Mouse (Mus musculus): Measurements from ENCODE around the gene Slc27a1. TPM values are rescaled to one million over a fixed set of nuclear protein-coding genes. Genes with fewer than 3 reads are reported as not detected.
A peak's percentile ranks its signal among the peaks of the same experiment; 100 is the strongest.

Slc27a1 gene
- polyA plus RNA-seq, 1 experiment from 2014 or later, result 38.4 TPM

DNA sequence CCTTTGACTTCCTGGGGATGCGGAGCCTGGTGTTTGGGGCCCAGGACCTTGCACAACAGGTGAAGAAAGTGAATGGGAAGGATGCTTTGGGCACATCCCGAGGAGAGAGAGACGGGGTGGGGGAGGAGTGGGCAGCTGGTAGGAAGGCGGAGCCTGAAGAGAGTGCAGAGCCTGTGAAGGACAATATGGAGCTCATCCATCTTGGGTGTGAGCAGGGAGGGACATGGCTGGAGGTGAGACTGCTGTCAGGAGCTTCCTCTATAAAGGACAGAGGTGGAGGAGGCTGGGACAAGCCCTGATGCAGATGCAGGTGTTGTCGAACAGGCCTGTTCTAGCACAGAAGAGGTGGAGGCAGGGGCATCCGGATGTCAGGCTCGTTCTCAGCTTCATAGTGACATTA, 35.3 kb downstream of the Slc27a1 start:
- Histone ChIP-seq H3K27me3 (peaks cover 65% of the 10 kb centered on the region), H3K9me3 (no peaks in the 10 kb centered on the region), H3K4me2 (replicated peaks) (no peak overlapping the region), H3K4me3 (no peak overlapping the region), H3K4me1 (peaks cover 15% of the 10 kb centered on the region; the same call in 1 of the 2 replicates), H3K9ac (replicated peaks) (0 out of 2 replicates have a peak overlapping the region, but pooled peaks have one; percentile 11), H3K27ac (replicated peaks) (no peak overlapping the region), H3K36me3 (0 out of 2 replicates have a peak, but pooled peaks cover 9% of the 10 kb centered on the region)
- WGBS, result 57% methylated on average over 7 of the region's 7 CpGs
- ATAC-seq (ENCODE audit: low FRiP score, low read depth), result no peak

DNA sequence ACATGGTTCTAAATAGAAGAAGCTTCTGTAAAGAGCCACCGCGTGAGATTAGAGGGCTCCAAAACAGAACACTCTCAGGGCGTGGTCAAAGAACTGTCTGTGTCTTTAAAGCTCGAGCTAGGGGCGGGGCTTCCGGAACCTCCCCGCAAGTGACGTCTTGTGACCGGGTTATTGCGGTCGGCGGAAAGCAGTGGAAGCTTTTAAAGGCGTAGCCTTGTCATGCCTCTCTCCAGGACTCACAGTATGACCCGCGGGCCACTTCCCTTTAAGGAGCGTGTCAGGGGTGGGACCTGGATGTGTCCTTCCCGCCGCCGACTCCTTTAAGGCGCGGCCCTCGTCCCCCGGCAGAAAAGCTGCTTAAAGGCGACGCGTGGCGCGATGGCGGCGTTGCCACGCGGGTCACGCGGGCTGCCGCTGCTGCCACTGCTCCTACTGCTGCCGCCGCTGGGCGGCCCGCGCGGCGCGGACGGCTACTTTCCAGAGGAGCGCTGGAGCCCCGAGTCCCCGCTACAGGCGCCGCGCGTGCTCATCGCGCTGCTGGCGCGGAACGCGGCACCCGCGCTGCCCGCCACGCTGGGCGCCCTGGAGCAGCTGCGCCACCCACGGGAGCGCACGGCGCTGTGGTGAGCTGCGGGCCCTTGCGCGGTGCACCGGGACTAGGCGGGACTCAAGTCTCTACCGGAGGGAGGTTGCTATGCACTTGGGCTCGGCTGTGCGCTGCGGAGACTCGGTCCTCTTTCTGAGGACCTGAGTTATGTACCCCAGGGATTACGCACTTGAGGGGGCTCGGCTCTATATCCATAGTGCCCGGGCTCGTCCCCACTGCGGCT, 42.4 kb downstream of the Slc27a1 start, which contains the start of gene Colgalt1:
Colgalt1 (plus strand) TSS at position 177 of the 830 bp plus-strand sequence.
- Histone ChIP-seq H3K27ac (replicated peaks) (peak within 1 kb of the TSS; percentile 84), H3K9ac (replicated peaks) (peak within 1 kb of the TSS; percentile 93), H3K36me3 (peaks cover 20% of the 10 kb centered on the region), H3K27me3 (no peaks in the 10 kb centered on the region), H3K9me3 (no peaks in the 10 kb centered on the region), H3K4me2 (replicated peaks) (peak within 1 kb of the TSS; percentile 84), H3K4me1 (peaks cover 14% of the 10 kb centered on the region), H3K4me3 (peak within 1 kb of the TSS; percentile 95)
- ATAC-seq (ENCODE audit: low FRiP score, low read depth), result peak; percentile 99
- under 1% methylated on average over 82 of the region's 82 CpGs for WGBS

DNA sequence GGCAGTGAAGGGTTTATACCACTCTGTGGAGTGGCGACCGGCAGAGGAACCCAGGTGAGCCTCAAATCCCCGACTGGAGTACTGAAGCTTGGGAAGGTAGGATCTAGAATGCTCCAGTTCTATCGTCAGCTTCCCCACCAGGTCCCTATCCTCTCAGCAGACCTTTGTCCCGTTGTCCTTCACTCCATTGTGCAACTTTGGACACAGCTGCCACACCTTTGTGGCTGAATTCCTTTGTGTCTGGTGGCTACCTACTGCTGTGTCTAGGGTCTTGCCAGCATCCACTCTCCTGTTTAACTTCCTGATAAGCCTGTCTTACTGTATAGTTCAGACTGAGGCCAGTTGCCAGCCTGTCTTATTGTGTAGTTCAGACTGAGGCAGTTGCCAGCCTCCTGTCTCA, 43.5 kb downstream of the Slc27a1 start:
- H3K4me3 ChIP-seq, result peak overlapping the region; percentile 95
- 40% methylated on average over 5 of the region's 5 CpGs for WGBS
- no peaks in the 10 kb centered on the region for H3K9me3 ChIP-seq
- ATAC-seq (ENCODE audit: low FRiP score, low read depth), result no peak
- H3K36me3 ChIP-seq, result peaks cover 30% of the 10 kb centered on the region
- peak overlapping the region; percentile 84 for H3K4me2 ChIP-seq (replicated peaks)
- no peaks in the 10 kb centered on the region for H3K27me3 ChIP-seq
- H3K4me1 ChIP-seq, result peaks cover 14% of the 10 kb centered on the region
- H3K27ac ChIP-seq (replicated peaks), result no peak overlapping the region
- peak overlapping the region; percentile 93 for H3K9ac ChIP-seq (replicated peaks)

DNA sequence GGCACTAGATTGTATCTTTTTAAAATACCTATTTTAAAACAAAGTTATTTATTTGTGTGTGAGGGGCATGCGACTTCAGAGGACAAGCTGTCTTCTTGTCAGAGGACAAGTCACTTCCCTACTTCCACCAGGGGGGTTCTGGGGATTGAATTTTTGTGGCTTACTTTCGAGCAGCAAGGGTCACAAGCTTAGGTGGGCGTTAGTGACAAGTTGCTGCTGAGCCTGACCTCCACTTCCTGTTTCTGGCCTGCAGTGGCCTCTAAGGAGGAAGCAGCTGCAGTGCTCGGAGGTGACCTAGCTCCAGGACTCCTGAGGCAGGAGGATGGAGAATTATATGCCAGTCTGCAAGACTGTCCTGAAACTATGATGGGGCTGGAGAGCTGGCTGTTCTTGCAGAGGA, 44.7 kb downstream of the Slc27a1 start:
- peaks cover 14% of the 10 kb centered on the region for H3K4me1 ChIP-seq
- WGBS, result 74% methylated on average over 4 of the region's 4 CpGs
- H3K27ac ChIP-seq (replicated peaks), result no peak overlapping the region
- no peaks in the 10 kb centered on the region for H3K9me3 ChIP-seq
- H3K4me3 ChIP-seq, result no peak overlapping the region
- no peak for ATAC-seq (ENCODE audit: low FRiP score, low read depth)
- H3K9ac ChIP-seq (replicated peaks), result no peak overlapping the region
- no peaks in the 10 kb centered on the region for H3K27me3 ChIP-seq
- peaks cover 43% of the 10 kb centered on the region for H3K36me3 ChIP-seq
- no peak overlapping the region for H3K4me2 ChIP-seq (replicated peaks)

DNA sequence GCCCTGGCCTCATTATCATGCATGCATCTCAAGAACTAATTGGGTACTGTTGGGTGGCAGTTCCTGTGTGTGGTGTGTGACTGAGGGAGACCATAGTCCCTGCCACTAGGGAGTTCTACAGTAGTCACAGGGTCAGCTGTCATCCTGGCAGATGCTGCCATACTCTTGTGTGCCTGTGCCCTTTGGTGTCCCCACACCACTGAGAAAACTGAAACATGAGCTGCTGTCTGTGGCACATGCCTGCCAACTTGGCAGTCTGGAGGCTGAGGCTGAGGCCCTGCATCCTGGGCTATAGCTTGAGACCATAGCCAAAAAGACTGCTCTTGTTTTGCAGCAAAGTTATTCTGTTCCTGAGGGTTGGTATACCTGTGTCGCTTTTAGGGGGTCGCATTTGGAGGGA, 51.1 kb downstream of the Slc27a1 start:
- no peaks in the 10 kb centered on the region for H3K4me1 ChIP-seq
- H3K9me3 ChIP-seq, result peaks cover 9% of the 10 kb centered on the region
- H3K36me3 ChIP-seq, result peaks cover 97% of the 10 kb centered on the region
- no peak overlapping the region for H3K27ac ChIP-seq (replicated peaks)
- no peaks in the 10 kb centered on the region for H3K27me3 ChIP-seq
- no peak for ATAC-seq (ENCODE audit: low FRiP score, low read depth)
- no peak overlapping the region for H3K4me3 ChIP-seq
- WGBS, result 99% methylated on average over 2 of the region's 2 CpGs
- H3K4me2 ChIP-seq (replicated peaks), result no peak overlapping the region
- H3K9ac ChIP-seq (replicated peaks), result no peak overlapping the region

DNA sequence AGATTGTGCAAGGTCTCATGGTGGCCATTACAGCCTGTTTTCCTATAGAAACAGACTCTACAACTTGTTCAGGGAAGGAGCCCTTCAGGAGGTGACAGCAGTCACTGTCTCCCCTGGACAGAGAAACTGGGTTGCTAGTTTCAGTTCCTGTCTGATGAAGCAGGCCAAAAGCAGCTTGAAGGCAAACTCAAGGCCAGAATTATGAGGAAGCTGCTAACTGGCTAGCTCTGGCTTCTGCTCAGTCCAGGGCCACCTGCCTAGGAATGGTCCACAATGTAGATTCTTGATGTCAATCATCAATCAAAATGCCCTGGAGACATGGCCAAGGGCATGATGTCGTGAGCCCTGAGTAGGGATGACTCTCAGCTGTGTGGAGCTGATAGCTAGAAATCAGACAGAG, 56.4 kb downstream of the Slc27a1 start:
- H3K4me3 ChIP-seq, result no peak overlapping the region
- H3K4me1 ChIP-seq, result peaks cover 17% of the 10 kb centered on the region
- no peak overlapping the region for H3K4me2 ChIP-seq (replicated peaks)
- H3K36me3 ChIP-seq, result peaks cover 53% of the 10 kb centered on the region
- H3K9ac ChIP-seq (replicated peaks), result no peak overlapping the region
- WGBS, result 88% methylated on average over 1 of the region's 1 CpGs
- H3K27me3 ChIP-seq, result peaks cover 10% of the 10 kb centered on the region
- no peak overlapping the region for H3K27ac ChIP-seq (replicated peaks)
- peaks cover 9% of the 10 kb centered on the region for H3K9me3 ChIP-seq
- no peak for ATAC-seq (ENCODE audit: low FRiP score, low read depth)

DNA sequence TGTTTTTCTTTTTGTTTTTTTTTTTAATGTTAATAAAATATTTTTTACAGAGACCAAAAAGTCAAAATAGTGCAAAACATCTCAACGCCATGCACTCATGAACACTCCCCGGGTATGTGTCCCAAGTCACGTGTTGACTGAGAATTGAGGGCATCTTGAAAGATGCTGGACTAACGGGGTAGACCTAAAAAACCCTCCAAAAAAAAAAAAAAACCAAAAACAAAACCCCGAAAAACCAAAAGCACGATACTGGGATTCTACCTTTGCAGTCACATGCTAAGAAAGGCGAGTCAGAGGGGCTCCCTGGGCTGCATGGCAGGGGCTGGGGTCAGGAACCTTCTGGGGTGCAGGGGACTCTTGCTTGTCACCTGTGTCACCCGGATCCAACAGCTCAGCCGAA, 58.1 kb downstream of the Slc27a1 start:
- no peak overlapping the region for H3K4me2 ChIP-seq (replicated peaks)
- 87% methylated on average over 9 of the region's 9 CpGs for WGBS

DNA sequence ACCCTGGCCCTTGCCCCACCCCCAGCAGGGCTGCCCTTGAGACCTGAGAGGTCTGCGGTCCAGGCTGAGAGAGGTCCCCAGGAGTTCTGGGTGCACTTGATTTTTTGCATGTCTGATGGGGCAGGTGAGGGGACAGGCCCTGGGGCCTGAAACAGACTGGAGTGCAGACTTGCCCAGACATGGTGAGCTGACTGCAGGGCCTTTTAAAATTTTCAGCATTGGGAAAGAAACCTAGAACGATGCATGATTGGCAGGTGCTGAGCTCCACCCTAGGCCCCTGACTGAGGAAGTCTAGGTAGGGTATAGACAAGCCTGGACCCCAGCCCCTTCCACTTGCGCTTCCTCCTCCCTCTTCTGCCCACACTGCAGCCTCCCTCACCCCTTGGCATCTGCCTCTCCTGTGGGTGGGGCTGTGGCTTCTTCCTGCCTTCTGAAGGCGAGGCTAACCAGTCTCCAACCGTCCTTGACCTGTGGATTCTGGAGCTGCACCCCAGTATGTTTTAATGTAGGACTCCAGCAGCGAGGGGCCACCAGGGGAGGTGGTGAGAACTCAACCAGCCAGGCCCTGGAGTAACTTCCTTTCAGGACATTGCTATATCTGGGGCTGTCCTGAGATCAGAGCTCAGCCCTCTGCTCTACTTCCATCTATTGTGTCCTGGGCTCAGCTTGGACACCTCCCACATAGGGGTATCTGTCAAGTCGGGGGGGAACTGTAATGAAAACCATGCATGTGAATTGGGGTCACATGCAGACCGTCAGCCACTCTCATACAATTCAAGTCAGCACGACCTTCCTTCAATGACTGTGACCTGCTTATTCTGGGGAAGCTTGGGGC, 58.8 kb downstream of the Slc27a1 start:
- H3K4me2 ChIP-seq (replicated peaks), result no peak overlapping the region
- peaks cover 18% of the 10 kb centered on the region for H3K4me1 ChIP-seq
- no peak for ATAC-seq (ENCODE audit: low FRiP score, low read depth)
- peaks cover 10% of the 10 kb centered on the region for H3K9me3 ChIP-seq
- peaks cover 34% of the 10 kb centered on the region for H3K27me3 ChIP-seq
- H3K36me3 ChIP-seq, result peaks cover 32% of the 10 kb centered on the region
- H3K4me3 ChIP-seq, result no peak overlapping the region
- 54% methylated on average over 9 of the region's 9 CpGs for WGBS
- H3K27ac ChIP-seq (replicated peaks), result 0 out of 2 replicates have a peak overlapping the region, but pooled peaks have one; percentile 3
- no peak overlapping the region for H3K9ac ChIP-seq (replicated peaks)

More for the DNA sequence above, 58.1 kb downstream of the Slc27a1 start:
- Histone ChIP-seq H3K27ac (replicated peaks) (no peak overlapping the region), H3K4me1 (peaks cover 18% of the 10 kb centered on the region), H3K27me3 (peaks cover 27% of the 10 kb centered on the region), H3K9ac (replicated peaks) (no peak overlapping the region), H3K4me3 (no peak overlapping the region), H3K9me3 (peaks cover 9% of the 10 kb centered on the region), H3K36me3 (peaks cover 36% of the 10 kb centered on the region)
- ATAC-seq (ENCODE audit: low FRiP score, low read depth), result no peak

DNA sequence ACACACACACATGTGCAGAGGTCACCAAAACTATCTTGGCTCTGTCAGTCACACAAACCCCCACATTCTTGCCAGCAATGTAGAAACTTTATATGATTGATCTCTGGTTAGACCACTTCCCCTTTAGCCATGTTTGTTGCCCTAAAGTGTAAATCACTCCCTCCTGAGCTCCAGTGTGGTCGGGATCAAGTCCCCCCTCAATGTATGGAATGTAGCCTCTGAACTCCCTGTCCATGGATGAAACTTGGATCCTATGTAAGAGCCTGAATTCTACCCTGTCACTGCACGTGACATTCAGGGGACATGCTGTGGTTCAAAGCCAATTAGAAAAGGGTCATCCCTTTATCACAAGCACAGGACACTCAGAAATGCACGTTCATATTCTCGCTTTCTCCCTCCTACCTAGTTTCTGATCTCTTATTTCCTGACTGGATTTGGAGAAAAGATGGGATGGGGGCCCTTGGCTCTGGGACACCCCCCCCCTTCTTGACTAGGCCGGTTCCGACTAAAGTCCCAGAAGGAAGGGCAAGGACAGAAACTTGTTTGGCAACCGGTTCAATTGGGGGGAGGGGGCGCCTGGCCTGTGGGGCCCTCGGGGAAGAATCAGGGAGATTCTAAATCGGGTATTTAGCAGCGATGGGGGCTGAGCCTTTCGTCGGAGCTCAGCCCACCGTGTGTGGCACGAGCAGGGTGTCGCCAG, 59.9 kb downstream of the Slc27a1 start:
- Histone ChIP-seq H3K9ac (replicated peaks) (peak overlapping the region; percentile 68), H3K4me3 (peak overlapping the region; percentile 48), H3K9me3 (peaks cover 14% of the 10 kb centered on the region), H3K4me1 (peaks cover 18% of the 10 kb centered on the region), H3K27ac (replicated peaks) (peak overlapping the region; percentile 56), H3K36me3 (peaks cover 24% of the 10 kb centered on the region), H3K4me2 (replicated peaks) (peak overlapping the region; percentile 93), H3K27me3 (peaks cover 45% of the 10 kb centered on the region)
- WGBS, result 9% methylated on average over 15 of the region's 16 CpGs
- ATAC-seq (ENCODE audit: low FRiP score, low read depth), result no peak

DNA sequence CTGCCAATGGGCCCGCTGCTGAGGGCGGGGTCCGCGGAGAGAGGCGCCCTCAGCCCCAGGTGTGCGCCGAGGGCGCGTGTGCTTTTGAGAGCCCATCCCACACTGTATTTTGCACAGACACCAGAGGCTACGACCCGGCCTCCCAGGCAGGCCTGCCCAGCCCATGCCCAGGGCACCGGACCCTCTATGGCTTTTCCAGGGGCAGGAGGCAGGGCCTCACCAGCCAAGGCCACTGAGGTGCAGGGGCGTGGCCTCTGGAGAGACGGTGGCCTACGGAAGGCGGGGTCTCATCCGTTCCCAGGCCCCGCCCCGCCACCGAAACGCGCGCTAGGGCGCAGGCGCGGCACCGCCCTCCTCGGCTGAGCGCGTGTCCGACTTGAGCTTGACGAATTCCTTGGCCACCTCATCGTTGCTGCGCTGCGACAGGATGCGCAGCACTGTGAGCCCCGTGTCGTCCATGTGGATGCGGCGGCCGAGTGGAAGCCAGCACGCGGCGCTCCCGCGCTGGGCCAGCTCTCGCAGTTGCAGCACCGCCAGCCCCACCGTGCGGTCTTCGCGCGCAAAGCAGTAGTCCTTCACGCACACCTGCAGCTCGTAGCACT, 60.5 kb downstream of the Slc27a1 start:
- under 1% methylated on average over 55 of the region's 55 CpGs for WGBS
- peaks cover 18% of the 10 kb centered on the region for H3K4me1 ChIP-seq
- peaks cover 18% of the 10 kb centered on the region for H3K36me3 ChIP-seq
- peak overlapping the region; percentile 68 for H3K9ac ChIP-seq (replicated peaks)
- H3K4me3 ChIP-seq, result peak overlapping the region; percentile 48
- H3K27ac ChIP-seq (replicated peaks), result peak overlapping the region; percentile 56
- peaks cover 50% of the 10 kb centered on the region for H3K27me3 ChIP-seq
- H3K4me2 ChIP-seq (replicated peaks), result peak overlapping the region; percentile 93
- peak; percentile 87 for ATAC-seq (ENCODE audit: low FRiP score, low read depth)
- H3K9me3 ChIP-seq, result peaks cover 14% of the 10 kb centered on the region

DNA sequence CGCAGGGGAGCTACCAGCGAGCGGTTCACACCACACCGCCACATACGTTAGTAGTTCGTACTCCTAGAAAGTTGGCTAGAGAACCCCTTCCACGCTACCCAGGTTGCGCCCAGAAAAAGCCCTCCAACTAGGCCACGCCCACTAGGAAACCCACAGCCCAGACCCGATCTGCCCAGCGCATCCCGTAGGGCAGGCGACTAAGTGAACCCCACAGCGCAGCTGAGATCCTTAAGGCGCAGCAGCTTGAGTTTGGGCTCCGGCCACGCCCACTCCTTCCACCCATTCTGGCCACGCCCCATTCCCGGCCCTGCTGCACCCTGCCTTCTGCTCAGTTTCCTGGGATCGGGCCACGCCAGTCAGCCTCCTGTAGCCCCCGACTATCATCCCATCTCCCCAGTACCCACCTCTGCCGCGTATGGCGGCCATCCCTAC, 61.1 kb downstream of the Slc27a1 start:
- peaks cover 56% of the 10 kb centered on the region for H3K27me3 ChIP-seq

More for the DNA sequence above, 61.1 kb downstream of the Slc27a1 start:
- 3% methylated on average over 25 of the region's 25 CpGs for WGBS
- H3K4me2 ChIP-seq (replicated peaks), result peak overlapping the region; percentile 93
- peak overlapping the region; percentile 56; the same call in 1 of the 2 replicates for H3K27ac ChIP-seq (replicated peaks)
- peaks cover 12% of the 10 kb centered on the region for H3K36me3 ChIP-seq
- H3K4me1 ChIP-seq, result peaks cover 18% of the 10 kb centered on the region
- peak overlapping the region; percentile 68 for H3K9ac ChIP-seq (replicated peaks)
- peaks cover 14% of the 10 kb centered on the region for H3K9me3 ChIP-seq
- peak overlapping the region; percentile 48 for H3K4me3 ChIP-seq
- ATAC-seq (ENCODE audit: low FRiP score, low read depth), result peak; percentile 42

Data from midbrain, embryonic 12.5 days (tissue).